Mouse (Mus musculus) thymus, postnatal 14 days (tissue): ENCODE results near the gene Aqp3.

Experiments
- DNase-seq: peaks from one replicate; pipeline ENCODE4 v3.0.0; 2021

The Aqp3 gene

GRCm38 (mm10) chr4:41097871-41098576 is at the start of gene Aqp3:
Aqp3 (minus strand) TSS chr4:41098183.
- DNase-seq, result peak; percentile 75

GRCm38 (mm10) chr4:41142601-41143000 is 44.6 kb upstream of the Aqp3 start:
- no peak for DNase-seq

- no peak for DNase-seq
Measured at GRCm38 (mm10) chr4:41140174-41140875, 42.3 kb upstream of the Aqp3 start.

GRCm38 (mm10) chr4:41136811-41137210 is 38.8 kb upstream of the Aqp3 start:
- DNase-seq, result peak; percentile 24

GRCm38 (mm10) chr4:41136454-41136805 is 38.4 kb upstream of the Aqp3 start:
- DNase-seq, result no peak

GRCm38 (mm10) chr4:41135711-41136453 is 37.9 kb upstream of the Aqp3 start, which contains the start of gene Ube2r2:
Ube2r2 (plus strand) TSS chr4:41135743.
- DNase-seq, result peak; percentile 74

GRCm38 (mm10) chr4:41134935-41135710 is 37.1 kb upstream of the Aqp3 start:
- DNase-seq, result peak; percentile 91

GRCm38 (mm10) chr4:41133529-41134291 is 35.7 kb upstream of the Aqp3 start:
- no peak for DNase-seq

- no peak for DNase-seq
Measured at GRCm38 (mm10) chr4:41132471-41132870, 34.5 kb upstream of the Aqp3 start.

- DNase-seq, result no peak
Measured at GRCm38 (mm10) chr4:41129836-41130235, 31.9 kb upstream of the Aqp3 start.

- peak; percentile 73 for DNase-seq
Measured at GRCm38 (mm10) chr4:41129406-41129805, 31.4 kb upstream of the Aqp3 start.

GRCm38 (mm10) chr4:41124180-41124951 is 26.4 kb upstream of the Aqp3 start, which contains the start of gene Nol6:
Nol6 (minus strand) TSS chr4:41124455.
- DNase-seq, result peak; percentile 97

- peak; percentile 77 for DNase-seq
Measured at GRCm38 (mm10) chr4:41118706-41119292, 20.8 kb upstream of the Aqp3 start.

- no peak for DNase-seq
Measured at GRCm38 (mm10) chr4:41116817-41117216, 18.8 kb upstream of the Aqp3 start.

GRCm38 (mm10) chr4:41115793-41116192 is 17.8 kb upstream of the Aqp3 start:
- DNase-seq, result no peak

- no peak for DNase-seq
Measured at GRCm38 (mm10) chr4:41115074-41115473, 17.1 kb upstream of the Aqp3 start.

- DNase-seq, result no peak
Measured at GRCm38 (mm10) chr4:41114358-41115070, 16.5 kb upstream of the Aqp3 start.

GRCm38 (mm10) chr4:41108717-41109425 is 10.9 kb upstream of the Aqp3 start:
- no peak for DNase-seq

GRCm38 (mm10) chr4:41107440-41107839 is 9.5 kb upstream of the Aqp3 start:
- DNase-seq, result no peak
